Mouse (Mus musculus) adrenal gland, adult 2 months (tissue): ENCODE measurements around the gene Gm21760. TPM values are rescaled to one million over a fixed set of nuclear protein-coding genes. Genes with fewer than 3 reads are reported as not detected.
"Not testable (repeated sequence)": the region's sequence is repeated elsewhere in the genome, so short reads cannot be mapped to it uniquely, and the experiment has no call there.

Experiments used
- DNase-seq: peaks from one replicate; pipeline ENCODE4 v3.0.0; 2021
- long read RNA-seq: library from polyadenylated mRNA; stranded (forward); transcript quantifications from one replicate; pipeline ENCODE4 v2.0.0, GENCODE M21; 2021
- polyA plus RNA-seq: library from polyadenylated mRNA; depleted of rRNA; stranded (reverse); fragments of >200 nt; gene quantifications from 2 replicates; pipeline ENCODE4 v1.2.3, GENCODE M21; 2012; rRNA removed
- total RNA-seq, 2 experiments: library from RNA; stranded (reverse); gene quantifications; 2 replicates each; pipeline ENCODE4 v1.2.3; 2021

The Gm21760 gene
- total RNA-seq (not detected), polyA plus RNA-seq (not detected in 2 replicates)
- long read RNA-seq = 0 reads

GRCm38 (mm10) chrY:80133479-80133878, at the start of gene Gm21760:
TSS of gene Gm21760 (plus strand) at chrY:80133779.
- DNase-seq = not testable (repeated sequence)
